Comparison of ENCODE assay signal across 22 mouse cellular contexts in genomic region chr7:4208626-4209025, GRCm38 (mm10). TPM values are rescaled to one million over a fixed set of nuclear protein-coding genes. Genes with fewer than 3 reads are reported as not detected.
DNase-seq lines count a peak whose midpoint lies in the region; ATAC-seq and TF ChIP-seq lines count a peak whose summit lies in the region.
"Had no signal": no experiment of that assay in that cellular context is flagged by ENCODE, and none has a peak within 500 bp of the region (broad histone marks: within the 10 kb centered on the region; RNA-seq: fewer than 3 reads in every experiment).

No protein-coding gene starts in this region.

- H3K4me2 ChIP-seq in kidney, postnatal 0 days (ENCODE audit: low read length) = no peak overlapping the region
- H3K4me2 ChIP-seq in kidney, embryonic 15.5 days = no peak overlapping the region
- no peak overlapping the region for H3K4me2 ChIP-seq in CH12.LX (ENCODE audit: insufficient read depth, low read depth, poor library complexity, severe bottlenecking)
- H3K4me2 ChIP-seq: lung, embryonic 15.5 days; neural tube, embryonic 13.5 days had no signal

- WGBS in kidney, postnatal 0 days = 41% methylated on average over 2 of the region's 2 CpGs
- WGBS in kidney, embryonic 15.5 days = 47% methylated on average over 2 of the region's 2 CpGs

- H3K9ac ChIP-seq in kidney, postnatal 0 days (ENCODE audit: low read depth, low read length) = no peak overlapping the region
- no peak overlapping the region for H3K9ac ChIP-seq in kidney, embryonic 15.5 days
- H3K9ac ChIP-seq in CH12.LX (ENCODE audit: insufficient read depth, low read depth) (no peak overlapping the region), ES-Bruce4 (ENCODE audit: low read depth, poor library complexity, severe bottlenecking) (no peak overlapping the region)
- H3K9ac ChIP-seq: lung, embryonic 15.5 days; neural tube, embryonic 13.5 days had no signal

- peak; percentile 27; the same call in 1 of the 2 replicates for TF ChIP-seq CTCF in kidney, postnatal 0 days (IDR thresholded peaks at IDR 0.05; ENCODE audit: low read depth)
- TF ChIP-seq CTCF in CH12.LX (conservative IDR thresholded peaks at IDR 0.05 in 1 of 2, IDR thresholded peaks at IDR 0.05 in 1 of 2; ENCODE audit: low read depth in 2 of 2, low read length in 2 of 2) (peak in 1 of 2 experiments; percentile 64; a peak in 2 of 4 replicates), ES-Bruce4 (IDR thresholded peaks at IDR 0.05; ENCODE audit: low read depth, low read length) (peak; percentile 13)

- peak; percentile 50 for TF ChIP-seq RAD21 in CH12.LX (IDR thresholded peaks at IDR 0.05; ENCODE audit: low read depth, low read length)

- TF ChIP-seq EP300 in CH12.LX (IDR thresholded peaks at IDR 0.05; ENCODE audit: low read length) (no peak), ES-Bruce4 (IDR thresholded peaks at IDR 0.05; ENCODE audit: insufficient read depth, low read depth, low read length) (no peak)

- no peaks in the 10 kb centered on the region for H3K4me1 ChIP-seq in kidney, postnatal 0 days (replicated peaks; ENCODE audit: insufficient read depth, low read length)
- no peaks in the 10 kb centered on the region for H3K4me1 ChIP-seq in kidney, embryonic 15.5 days
- H3K4me1 ChIP-seq in CH12.LX (ENCODE audit: control insufficient read depth in 1 of 2, insufficient read depth in 2 of 2) (no peaks in the 10 kb centered on the region), ES-Bruce4 (ENCODE audit: control insufficient read depth, insufficient read depth, low read length) (no peaks in the 10 kb centered on the region)
- H3K4me1 ChIP-seq: lung, embryonic 15.5 days; neural tube, embryonic 13.5 days had no signal

- DNase-seq in kidney, postnatal 0 days (ENCODE audit: low spot score) = no peak
- peak; percentile 17 for DNase-seq in CH12.LX (ENCODE audit: extremely low read depth)
- peak; percentile 0 for DNase-seq in naive thymus-derived CD4-positive, alpha-beta T cell, adult 2 months (ENCODE audit: low read depth)
- DNase-seq in left cerebral cortex, adult 9 months (ENCODE audit: low spot score in 2 of 2) = no peak
- DNase-seq in natural killer cell, adult 2 months (ENCODE audit: low spot score in 2 of 2) = no peak
- DNase-seq: adrenal gland, postnatal 25 days; cerebellum, adult 2 months; heart, adult 11 months; right cerebral cortex, postnatal 14 days; thymus, adult 2 months had no signal

- no peaks in the 10 kb centered on the region for H3K27me3 ChIP-seq in kidney, postnatal 0 days (ENCODE audit: insufficient read depth, low read length)
- no peaks in the 10 kb centered on the region for H3K27me3 ChIP-seq in kidney, embryonic 15.5 days
- H3K27me3 ChIP-seq in CH12.LX (replicated peaks) (no peaks in the 10 kb centered on the region), ES-Bruce4 (ENCODE audit: control insufficient read depth, insufficient read depth, low read length, poor library complexity, severe bottlenecking) (no peaks in the 10 kb centered on the region)
- H3K27me3 ChIP-seq: lung, embryonic 15.5 days; neural tube, embryonic 13.5 days had no signal

- dilution Hi-C loops in CH12.LX (cut with MboI; ENCODE audit: extremely low pct_ligation_motif_present, extremely low pct_unique_long_range_greater_than_20kb, low sequenced_read_pairs) = no loop called here

- in situ Hi-C loops in CH12.LX (cut with MboI; ENCODE audit: low pct_ligation_motif_present, low pct_unique_long_range_greater_than_20kb, low sequenced_read_pairs) = no loop called here

- no peak overlapping the region for H3K27ac ChIP-seq in kidney, postnatal 0 days
- H3K27ac ChIP-seq in kidney, embryonic 15.5 days = no peak overlapping the region
- no peak overlapping the region for H3K27ac ChIP-seq in CH12.LX (ENCODE audit: insufficient read depth, low read depth)
- H3K27ac ChIP-seq in ES-Bruce4 (ENCODE audit: insufficient read depth, low read length) = no peak overlapping the region
- H3K27ac ChIP-seq: lung, embryonic 15.5 days; neural tube, embryonic 13.5 days had no signal

- no peaks in the 10 kb centered on the region for H3K9me3 ChIP-seq in kidney, postnatal 0 days (replicated peaks; ENCODE audit: low read length)
- H3K9me3 ChIP-seq in kidney, embryonic 15.5 days (replicated peaks) = no peaks in the 10 kb centered on the region
- H3K9me3 ChIP-seq in CH12.LX (replicated peaks; ENCODE audit: low read length) = no peaks in the 10 kb centered on the region
- no peaks in the 10 kb centered on the region for H3K9me3 ChIP-seq in ES-Bruce4 (replicated peaks; ENCODE audit: control insufficient read depth, insufficient read depth, low read length, poor library complexity, severe bottlenecking)
- H3K9me3 ChIP-seq: lung, embryonic 15.5 days; neural tube, embryonic 13.5 days had no signal

- no peaks in the 10 kb centered on the region for H3K79me2 ChIP-seq in CH12.LX (replicated peaks; ENCODE audit: control insufficient read depth, extremely low read depth, insufficient read depth, poor library complexity, severe bottlenecking)

- H3K36me3 ChIP-seq in kidney, postnatal 0 days (ENCODE audit: insufficient read depth, low read length) = no peaks in the 10 kb centered on the region
- no peaks in the 10 kb centered on the region for H3K36me3 ChIP-seq in kidney, embryonic 15.5 days
- no peaks in the 10 kb centered on the region for H3K36me3 ChIP-seq in CH12.LX (replicated peaks in 1 of 2; ENCODE audit: control insufficient read depth in 1 of 2, insufficient read depth in 1 of 2, low read length in 1 of 2)
- no peaks in the 10 kb centered on the region for H3K36me3 ChIP-seq in ES-Bruce4 (ENCODE audit: control insufficient read depth, insufficient read depth, low read length, poor library complexity, severe bottlenecking)
- H3K36me3 ChIP-seq: lung, embryonic 15.5 days; neural tube, embryonic 13.5 days had no signal

- TF ChIP-seq POLR2A in CH12.LX (IDR thresholded peaks at IDR 0.05; ENCODE audit: low read depth, low read length) = no peak
- no peak for TF ChIP-seq POLR2A in ES-Bruce4 (IDR thresholded peaks at IDR 0.05; ENCODE audit: insufficient read depth, low read length)

- no peak overlapping the region for H3K4me3 ChIP-seq in kidney, postnatal 0 days (replicated peaks; ENCODE audit: low read depth, low read length)
- H3K4me3 ChIP-seq in kidney, embryonic 15.5 days (replicated peaks) = no peak overlapping the region
- no peak overlapping the region for H3K4me3 ChIP-seq in CH12.LX (replicated peaks in 1 of 3; ENCODE audit: low read depth in 2 of 3, low read length in 2 of 3, poor library complexity in 1 of 3)
- no peak overlapping the region for H3K4me3 ChIP-seq in ES-Bruce4 (ENCODE audit: low read depth, low read length)
- H3K4me3 ChIP-seq: erythroblast, embryonic 14.5 days; lung, embryonic 15.5 days; neural tube, embryonic 13.5 days had no signal

- no peak for ATAC-seq in kidney, postnatal 0 days (replicated peaks; ENCODE audit: low FRiP score, low read depth)
- ATAC-seq in kidney, embryonic 15.5 days (replicated peaks; ENCODE audit: low FRiP score) = no peak
- ATAC-seq: forebrain, embryonic 16.5 days had no signal

TF ChIP-seq in CH12.LX, 34 proteins besides CTCF, POLR2A, EP300 and RAD21:
- TF ChIP-seq ZKSCAN1 (IDR thresholded peaks at IDR 0.05; ENCODE audit: borderline replicate concordance, low read depth, low read length) = no peak
- no peak for TF ChIP-seq KAT2A (IDR thresholded peaks at IDR 0.05; ENCODE audit: insufficient replicate concordance, low read length)
- TF ChIP-seq BHLHE40 (IDR thresholded peaks at IDR 0.05; ENCODE audit: low read depth, low read length) = no peak
- peak; percentile 52 for TF ChIP-seq SMC3 (IDR thresholded peaks at IDR 0.05; ENCODE audit: low read depth, low read length)
TF ChIP-seq in CH12.LX: peak in this region for 1.

RNA-seq across cellular contexts. Expression of gene Lilra5, which starts 28.9 kb away (rescaled TPM):
- polyA plus RNA-seq in kidney, postnatal 0 days (2015; fragmentation: Nextera tagmentation; extraction: Ambion mirVana) = 0.17 and 0.33 TPM in 2 replicates
- 0.08 and 0.12 TPM in 2 replicates for polyA plus RNA-seq in kidney, embryonic 15.5 days (2015; fragmentation: Nextera tagmentation; extraction: Ambion mirVana)
- total RNA-seq in CH12.LX (2012; rRNA removed) (not detected in 2 replicates), CH12.LX (2014; rRNA removed) (not detected in 2 replicates)
- polyA plus RNA-seq in CH12.LX (2012; ENCODE audit: insufficient read length, low read depth) (not detected in 2 replicates), ES-Bruce4 (2011; ENCODE audit: insufficient read depth, insufficient read length, low read depth, missing spikeins) (not detected in 2 replicates)
- total RNA-seq: gastrocnemius, adult 18-20 months; hematopoietic stem cell, adult 5-6 weeks; left cerebral cortex, postnatal 10 days; midbrain, postnatal 0 days had no signal
- polyA plus RNA-seq: embryonic facial prominence, embryonic 11.5 days; erythroblast, embryonic 14.5 days; forebrain, embryonic 16.5 days; kidney, embryonic 16.5 days; midbrain, postnatal 0 days; neural tube, embryonic 13.5 days had no signal

RNA-seq across cellular contexts. Expression of gene Cdc42ep5, which starts 44.0 kb away (rescaled TPM):
- 48.1 and 52.4 TPM in 2 replicates for polyA plus RNA-seq in kidney, postnatal 0 days (2015; fragmentation: Nextera tagmentation; extraction: Ambion mirVana)
- polyA plus RNA-seq in kidney, embryonic 15.5 days (2015; fragmentation: Nextera tagmentation; extraction: Ambion mirVana) = 34.7 and 35.7 TPM in 2 replicates
- total RNA-seq in CH12.LX (2012; rRNA removed) (3.1 and 4.2 TPM in 2 replicates), CH12.LX (2014; rRNA removed) (2.0 and 2.1 TPM in 2 replicates)
- polyA plus RNA-seq in CH12.LX (2012; ENCODE audit: insufficient read length, low read depth) (1.4 and 1.5 TPM in 2 replicates), ES-Bruce4 (2011; ENCODE audit: insufficient read depth, insufficient read length, low read depth, missing spikeins) (28.1 and 33.8 TPM in 2 replicates)
- total RNA-seq: hematopoietic stem cell, adult 5-6 weeks had no signal

RNA-seq across cellular contexts. Expression of gene Leng9, which starts 58.5 kb away (rescaled TPM):
- polyA plus RNA-seq in kidney, postnatal 0 days (2015; fragmentation: Nextera tagmentation; extraction: Ambion mirVana) = 4.1 and 4.4 TPM in 2 replicates
- polyA plus RNA-seq in kidney, embryonic 15.5 days (2015; fragmentation: Nextera tagmentation; extraction: Ambion mirVana) = 2.8 and 3.5 TPM in 2 replicates
- 1.2 and 1.8 TPM in 2 replicates for total RNA-seq in CH12.LX (2012; rRNA removed)
- total RNA-seq in CH12.LX (2014; rRNA removed) = 0.70 and 1.2 TPM in 2 replicates
- polyA plus RNA-seq in CH12.LX (2012; ENCODE audit: insufficient read length, low read depth) = 1.1 and 1.3 TPM in 2 replicates
- polyA plus RNA-seq in ES-Bruce4 (2011; ENCODE audit: insufficient read depth, insufficient read length, low read depth, missing spikeins) = 0.53 and 0.73 TPM in 2 replicates

Comparison
In these comparisons a context has a peak if more than half of its experiments do, and no peak if none do; other contexts are left out.
1. DNase-seq: peak in CH12.LX (single experiment) and naive thymus-derived CD4-positive, alpha-beta T cell, adult 2 months (single experiment); none in kidney, postnatal 0 days (single experiment), left cerebral cortex, adult 9 months (0 of 2) and natural killer cell, adult 2 months (0 of 2).
2. RNA of gene Cdc42ep5, which starts 44.0 kb away (polyA plus RNA-seq): 48.1 to 52.4 TPM in kidney, postnatal 0 days, 34.7 to 35.7 TPM in kidney, embryonic 15.5 days and 28.1 to 33.8 TPM in ES-Bruce4; 1.4 to 1.5 TPM in CH12.LX; every median in the first group is over 10 times any median in the second.